Mouse (Mus musculus): Measurements from ENCODE around the gene Rnf13. TPM values are rescaled to one million over a fixed set of nuclear protein-coding genes. Genes with fewer than 3 reads are reported as not detected.

The Rnf13 gene
- polyA plus RNA-seq, 1 experiment from 2014 or later: 69.7 TPM

DNA sequence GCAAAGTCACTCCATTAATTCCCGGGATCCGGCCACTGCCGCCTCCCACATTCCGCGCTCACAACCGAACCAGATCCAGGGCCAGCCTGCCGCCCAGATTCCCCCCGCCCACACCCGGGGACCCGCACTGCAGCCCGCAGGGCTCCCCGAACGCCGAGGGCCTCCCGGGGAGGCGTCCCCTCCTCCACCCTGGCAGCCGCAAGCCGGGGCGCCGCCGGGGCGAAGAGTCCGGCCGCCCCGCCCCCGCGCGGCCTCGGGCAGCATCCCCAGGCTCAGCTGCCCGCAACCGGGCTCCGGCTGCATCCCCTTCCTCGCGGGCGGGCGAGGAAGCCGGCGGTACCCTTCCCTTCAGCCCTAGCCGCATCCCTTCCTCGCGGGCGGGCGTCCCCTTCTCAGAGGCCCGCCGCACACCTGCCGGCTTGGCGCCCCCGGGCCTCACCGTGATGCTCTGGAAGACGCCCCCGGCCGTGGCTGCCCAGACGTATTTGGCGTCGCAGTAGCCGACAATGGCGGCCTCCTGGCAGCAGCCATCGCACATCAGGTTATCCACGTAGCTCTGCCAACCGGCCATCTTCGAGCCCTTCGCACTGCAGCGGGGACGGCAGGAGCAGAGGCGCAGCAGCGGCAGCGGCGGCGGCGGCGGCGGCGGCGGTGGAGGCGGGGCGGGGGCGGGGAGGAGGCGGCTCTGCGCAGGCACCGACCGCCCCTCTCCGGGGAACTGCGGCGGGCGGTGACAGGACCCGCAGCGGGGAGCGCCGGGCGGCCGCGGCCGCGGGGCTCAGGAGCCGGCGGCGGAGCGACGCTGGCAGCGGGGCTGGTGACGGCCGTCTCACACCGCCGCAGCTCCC, 111.3 kb downstream of the Rnf13 start:
- WGBS: under 1% methylated on average over 75 of the region's 104 CpGs
- ATAC-seq (ENCODE audit: insufficient number of reproducible peaks, insufficient read depth, low FRiP score, low TSS enrichment, low read depth): peak; percentile 81

DNA sequence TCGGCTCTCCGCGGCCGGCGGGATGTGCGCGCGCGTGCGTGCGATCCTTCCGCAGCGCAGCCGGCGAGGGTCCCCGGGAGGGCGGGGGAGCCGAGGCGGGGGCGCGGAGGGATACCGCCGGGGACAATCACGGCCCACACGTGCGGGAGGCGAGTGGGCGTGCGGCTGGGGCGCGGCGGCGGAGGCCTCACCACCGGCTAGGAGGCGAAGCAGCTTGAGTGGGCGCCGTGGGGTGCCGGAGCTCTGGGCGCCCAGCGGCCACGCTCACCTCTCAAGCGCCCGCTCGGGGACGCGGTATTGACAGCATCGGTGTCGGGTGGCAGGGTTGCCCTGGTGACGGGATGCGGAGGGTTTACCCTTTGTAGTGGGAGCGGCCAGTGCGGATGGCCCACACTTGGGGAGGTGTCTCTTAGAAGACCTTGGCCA, 111.9 kb downstream of the Rnf13 start, which contains the start of gene Pfn2:
Gene Pfn2, minus strand, starts transcription at position 320 of the 426 bp plus-strand sequence.
- Histone ChIP-seq H3K36me3 (peaks cover 14% of the 10 kb centered on the region), H3K27me3 (no peaks in the 10 kb centered on the region), H3K9me3 (0 out of 2 replicates have a peak, but pooled peaks cover 2% of the 10 kb centered on the region), H3K9ac (peak within 1 kb of the TSS; percentile 89), H3K4me2 (peak within 1 kb of the TSS; percentile 67), H3K27ac (peak within 1 kb of the TSS; percentile 96), H3K4me1 (peaks cover 15% of the 10 kb centered on the region), H3K4me3 (peak within 1 kb of the TSS; percentile 94)
- ATAC-seq (ENCODE audit: insufficient number of reproducible peaks, insufficient read depth, low FRiP score, low TSS enrichment, low read depth): peak; percentile 77
- under 1% methylated on average over 50 of the region's 52 CpGs for WGBS

More for the DNA sequence above, 111.3 kb downstream of the Rnf13 start:
- Histone ChIP-seq H3K36me3 (peaks cover 20% of the 10 kb centered on the region), H3K9me3 (0 out of 2 replicates have a peak, but pooled peaks cover 2% of the 10 kb centered on the region), H3K4me3 (peak overlapping the region; percentile 94), H3K27me3 (no peaks in the 10 kb centered on the region), H3K9ac (peak overlapping the region; percentile 89), H3K4me1 (peaks cover 15% of the 10 kb centered on the region), H3K4me2 (peak overlapping the region; percentile 67), H3K27ac (peak overlapping the region; percentile 96)

DNA sequence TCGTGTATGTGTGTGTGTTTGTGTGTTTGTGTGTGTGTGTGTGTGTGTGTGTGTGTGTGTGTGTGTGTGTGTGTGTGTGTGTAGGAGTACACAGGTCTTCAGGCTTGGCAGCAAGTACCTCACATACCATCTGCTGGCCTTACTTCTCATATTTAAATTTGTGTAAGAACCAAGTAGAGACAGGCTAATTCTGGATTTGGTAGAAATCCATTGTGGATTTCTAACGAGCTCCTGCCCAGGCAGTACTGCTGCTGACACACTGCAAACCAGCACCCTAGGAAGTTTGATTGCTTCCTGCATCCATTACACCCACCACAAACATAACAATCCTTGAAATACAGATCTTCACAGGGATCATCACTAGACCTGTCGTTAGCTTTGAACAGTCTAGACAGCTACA, 147.1 kb downstream of the Rnf13 start:
- no peaks in the 10 kb centered on the region for H3K4me1 ChIP-seq
- no peaks in the 10 kb centered on the region for H3K9me3 ChIP-seq
- H3K36me3 ChIP-seq: no peaks in the 10 kb centered on the region
- no peak overlapping the region for H3K9ac ChIP-seq
- no peak overlapping the region for H3K4me3 ChIP-seq
- WGBS: 72% methylated on average over 3 of the region's 3 CpGs
- ATAC-seq (ENCODE audit: insufficient number of reproducible peaks, insufficient read depth, low FRiP score, low TSS enrichment, low read depth): no peak
- no peaks in the 10 kb centered on the region for H3K27me3 ChIP-seq
- no peak overlapping the region for H3K4me2 ChIP-seq
- no peak overlapping the region for H3K27ac ChIP-seq

Other genes starting within 250 kb of the Rnf13 start
- 23.8 and 26.1 TPM in 2 replicates for gene Wwtr1, start 160.2 kb upstream of the Rnf13 start, polyA plus RNA-seq (2015; fragmentation: Nextera tagmentation; extraction: Ambion mirVana)
- 84.6 and 94.2 TPM in 2 replicates for gene Commd2, start 84.3 kb upstream of the Rnf13 start, polyA plus RNA-seq (2015; fragmentation: Nextera tagmentation; extraction: Ambion mirVana)
- 0.10 and 0.12 TPM in 2 replicates for gene Ankub1, start 43.3 kb upstream of the Rnf13 start, polyA plus RNA-seq (2015; fragmentation: Nextera tagmentation; extraction: Ambion mirVana)
- 180 and 184 TPM in 2 replicates for gene Pfn2, start 112.0 kb downstream of the Rnf13 start, polyA plus RNA-seq (2015; fragmentation: Nextera tagmentation; extraction: Ambion mirVana)